Mouse (Mus musculus) spleen, adult 2 months (tissue): Measurements from ENCODE around the gene Cmtm3. TPM values are rescaled to one million over a fixed set of nuclear protein-coding genes. Genes with fewer than 3 reads are reported as not detected.

Experiments used
- DNase-seq, 2 experiments: peaks; one replicate each; pipeline versions ENCODE4 v3.0.0 to v3.0.0-alpha.2; 2012 to 2021; ENCODE audit warnings: low spot score in 2 of 2, low read depth in 1 of 2
- H3K27ac ChIP-seq: fragments of 200-500 bp; 2 replicates; pipeline ENCODE4 v1.5.1; 2012; ENCODE audit warnings: low read length, inconsistent platforms; ENCODE audit not compliant: insufficient read depth
- H3K27me3 ChIP-seq: fragments of 200-500 bp; 2 replicates; pipeline ENCODE4 v1.6.1; 2012; ENCODE audit warnings: mild to moderate bottlenecking, moderate library complexity, low read length, inconsistent platforms; ENCODE audit not compliant: control insufficient read depth, insufficient read depth
- H3K36me3 ChIP-seq: fragments of 200-500 bp; 2 replicates; pipeline ENCODE4 v1.6.1; 2012; ENCODE audit warnings: mild to moderate bottlenecking, low read length, inconsistent platforms; ENCODE audit not compliant: control insufficient read depth, insufficient read depth
- H3K4me1 ChIP-seq: fragments of 200-500 bp; 2 replicates; pipeline ENCODE4 v1.6.1; 2011; ENCODE audit warnings: inconsistent platforms; ENCODE audit not compliant: control insufficient read depth, insufficient read depth, insufficient read length
- H3K4me3 ChIP-seq: fragments of 200-500 bp; 2 replicates; pipeline ENCODE4 v1.5.1; 2011; ENCODE audit warnings: mild to moderate bottlenecking, inconsistent platforms; ENCODE audit not compliant: insufficient read depth, insufficient read length; ENCODE audit errors: extremely low read depth
- CTCF ChIP-seq: fragments of 200-500 bp; IDR thresholded peaks from 2 replicates; pipeline ENCODE4 v1.5.1; 2011; ENCODE audit warnings: mild to moderate bottlenecking, inconsistent platforms; ENCODE audit not compliant: insufficient read depth, insufficient read length, insufficient replicate concordance; ENCODE audit errors: extremely low read depth
- POLR2A ChIP-seq: fragments of 200-500 bp; IDR thresholded peaks from 2 replicates; pipeline ENCODE4 v1.6.1; 2011; ENCODE audit warnings: low read depth, low read length, inconsistent platforms
- WGBS: fragments of 180-500 bp; shearing (Covaris S2); methylation state at CpG from one replicate; pipeline ENCODE4 v1.1.7; 2018; 5-methylcytosine and 5-hydroxymethylcytosine counted together
- polyA plus RNA-seq: library from polyadenylated mRNA; depleted of rRNA; stranded (reverse); fragments of >200 nt; gene quantifications from 2 replicates; pipeline ENCODE4 v1.2.3, GENCODE M21; 2012

The Cmtm3 gene
- polyA plus RNA-seq, 1 experiment, result 96.3 TPM

DNA sequence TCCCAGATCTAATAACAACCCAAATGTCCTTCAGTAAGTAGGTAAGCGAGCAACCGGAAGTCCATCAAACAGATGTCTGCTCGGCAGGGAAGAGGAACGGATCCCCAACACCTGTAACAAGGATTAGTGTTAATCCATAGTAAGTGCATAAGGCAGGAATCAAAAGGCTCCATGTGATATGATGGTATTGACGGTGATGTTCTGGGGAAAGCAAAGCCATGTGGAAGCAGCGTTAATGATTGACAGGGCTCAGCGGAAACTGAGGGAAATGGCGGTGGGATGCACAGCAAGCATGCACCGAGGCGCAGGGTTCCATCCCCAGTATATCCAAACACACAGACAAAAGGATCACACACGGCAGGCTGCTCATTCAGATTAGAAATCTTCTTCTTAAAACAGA, 35.1 kb downstream of the Cmtm3 start:
- Histone ChIP-seq H3K27ac (no peak overlapping the region), H3K4me1 (no peaks in the 10 kb centered on the region), H3K4me3 (no peak overlapping the region), H3K27me3 (no peaks in the 10 kb centered on the region), H3K36me3 (no peaks in the 10 kb centered on the region)
- TF ChIP-seq CTCF (no peak), POLR2A (no peak)
- no peak for DNase-seq
- 96% methylated on average over 11 of the region's 11 CpGs for WGBS

- Histone ChIP-seq H3K27ac (no peak overlapping the region), H3K27me3 (no peaks in the 10 kb centered on the region)
- WGBS, result 73% methylated on average over 14 of the region's 14 CpGs
Measured at GRCm38 (mm10) chr8:104374864-104375846, 35.9 kb downstream of the Cmtm3 start.

DNA sequence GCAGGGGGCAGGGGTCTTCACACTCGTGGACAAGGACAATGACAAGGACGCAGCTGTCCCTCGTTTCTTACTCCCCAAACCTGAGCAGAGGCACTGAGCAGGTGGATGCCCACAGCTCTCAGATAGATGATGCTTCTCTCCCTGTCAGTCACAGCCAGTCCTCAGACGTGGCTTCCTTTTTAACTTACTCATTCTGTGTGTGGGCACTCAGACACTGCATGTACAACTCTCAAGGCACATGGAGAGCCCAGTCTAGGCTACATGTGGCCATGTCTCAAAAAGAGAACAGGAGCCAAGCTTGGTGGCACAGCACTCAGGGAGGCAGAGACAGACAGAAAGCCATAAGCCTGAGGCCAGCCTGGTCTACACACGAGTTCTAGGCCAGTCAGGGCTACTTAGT, 36.7 kb downstream of the Cmtm3 start:
- TF ChIP-seq POLR2A (no peak), CTCF (no peak)
- Histone ChIP-seq H3K27ac (no peak overlapping the region), H3K4me1 (no peaks in the 10 kb centered on the region), H3K36me3 (no peaks in the 10 kb centered on the region), H3K4me3 (no peak overlapping the region), H3K27me3 (no peaks in the 10 kb centered on the region)
- DNase-seq, result no peak
- WGBS, result 82% methylated on average over 5 of the region's 5 CpGs

More at GRCm38 (mm10) chr8:104374864-104375846, 35.9 kb downstream of the Cmtm3 start:
- no peak for DNase-seq
- TF ChIP-seq POLR2A (no peak), CTCF (no peak)
- H3K4me1 ChIP-seq, result no peaks in the 10 kb centered on the region
- H3K36me3 ChIP-seq, result no peaks in the 10 kb centered on the region
- H3K4me3 ChIP-seq, result no peak overlapping the region

DNA sequence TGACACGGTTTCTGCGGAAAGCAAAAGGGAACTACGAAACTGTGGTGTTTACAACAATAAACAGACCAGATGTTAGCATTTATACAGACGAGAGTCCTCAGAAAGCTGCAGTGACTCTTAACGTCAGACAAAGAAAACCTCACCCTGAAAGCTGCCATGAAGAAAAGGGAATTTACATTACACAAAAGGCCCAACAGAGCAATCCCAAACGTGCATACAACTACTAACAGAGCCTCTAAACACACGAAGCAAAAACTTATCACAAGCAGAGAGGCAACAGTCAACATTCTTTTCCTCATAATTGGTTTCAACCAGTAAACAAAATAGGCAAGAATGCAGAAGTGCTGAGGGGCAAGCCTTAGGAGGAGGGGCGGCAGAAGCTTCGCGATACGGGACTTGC, 37.5 kb downstream of the Cmtm3 start:
- Histone ChIP-seq H3K27ac (no peak overlapping the region), H3K27me3 (no peaks in the 10 kb centered on the region), H3K4me3 (no peak overlapping the region), H3K36me3 (no peaks in the 10 kb centered on the region), H3K4me1 (no peaks in the 10 kb centered on the region)
- TF ChIP-seq CTCF (no peak), POLR2A (no peak)
- no peak for DNase-seq
- WGBS, result 81% methylated on average over 11 of the region's 11 CpGs

DNA sequence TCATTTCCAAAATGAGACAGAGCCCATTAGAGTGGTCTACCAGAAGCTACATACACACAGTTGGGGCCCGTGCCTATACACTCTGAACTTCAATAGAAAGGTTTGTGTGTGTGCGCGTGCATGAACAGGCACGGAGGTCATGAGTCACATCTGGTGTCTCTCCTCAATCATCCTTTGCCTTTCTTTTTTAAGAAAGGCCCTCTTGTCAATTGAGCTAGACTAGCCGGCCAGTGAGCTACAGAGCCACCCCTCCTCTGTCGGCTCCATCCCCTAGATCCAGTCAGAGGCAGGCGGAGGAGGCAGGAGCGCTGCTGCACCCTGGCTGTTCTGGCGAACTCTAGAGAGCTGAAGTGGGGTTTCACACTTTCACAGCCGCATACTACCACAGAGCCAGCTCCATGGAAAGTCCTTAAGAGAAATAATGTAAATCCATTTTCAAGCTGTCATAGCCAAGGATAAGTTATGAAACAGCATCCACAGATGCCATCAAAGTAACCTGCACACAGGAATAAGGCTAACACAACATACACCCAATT, 40.2 kb downstream of the Cmtm3 start:
- WGBS, result 92% methylated on average over 10 of the region's 10 CpGs
- DNase-seq, result no peak
- no peaks in the 10 kb centered on the region for H3K27me3 ChIP-seq
- H3K4me3 ChIP-seq, result no peak overlapping the region
- no peaks in the 10 kb centered on the region for H3K36me3 ChIP-seq
- H3K27ac ChIP-seq, result no peak overlapping the region
- TF ChIP-seq CTCF (no peak), POLR2A (no peak)
- H3K4me1 ChIP-seq, result no peaks in the 10 kb centered on the region; the same call in 1 of the 2 replicates

DNA sequence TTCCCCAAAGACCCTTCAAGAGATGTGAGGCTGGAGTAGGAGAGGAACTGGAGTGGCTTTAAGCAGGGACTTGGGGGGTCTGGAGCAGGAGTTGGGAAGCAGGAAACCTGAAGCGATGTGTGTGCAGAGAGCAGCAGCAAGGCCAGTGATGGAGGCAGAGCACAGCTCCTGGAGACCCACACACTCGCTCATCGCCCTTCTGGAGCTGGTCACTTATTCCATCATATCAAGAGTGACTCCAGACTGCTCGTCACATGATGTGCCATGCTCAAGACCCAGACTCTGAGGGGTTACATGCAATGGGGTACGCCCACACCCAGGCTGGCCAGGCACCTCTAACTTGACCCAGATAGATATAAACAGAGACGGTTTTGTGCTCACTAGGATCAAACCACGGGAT, 41.1 kb downstream of the Cmtm3 start:
- no peaks in the 10 kb centered on the region for H3K27me3 ChIP-seq
- H3K27ac ChIP-seq, result no peak overlapping the region
- WGBS, result 96% methylated on average over 7 of the region's 7 CpGs
- no peak overlapping the region for H3K4me3 ChIP-seq
- TF ChIP-seq CTCF (no peak), POLR2A (no peak)
- no peaks in the 10 kb centered on the region; the same call in 1 of the 2 replicates for H3K4me1 ChIP-seq
- H3K36me3 ChIP-seq, result no peaks in the 10 kb centered on the region
- no peak for DNase-seq

GRCm38 (mm10) chr8:104380961-104381411, 41.8 kb downstream of the Cmtm3 start:
- no peak for DNase-seq
- 87% methylated on average over 5 of the region's 5 CpGs for WGBS

More at GRCm38 (mm10) chr8:104380961-104381411, 41.8 kb downstream of the Cmtm3 start:
- H3K4me1 ChIP-seq, result no peaks in the 10 kb centered on the region; the same call in 1 of the 2 replicates
- TF ChIP-seq POLR2A, result no peak
- no peak for TF ChIP-seq CTCF
- H3K27me3 ChIP-seq, result no peaks in the 10 kb centered on the region
- no peak overlapping the region for H3K4me3 ChIP-seq
- H3K27ac ChIP-seq, result no peak overlapping the region
- H3K36me3 ChIP-seq, result no peaks in the 10 kb centered on the region
